Comparison of ENCODE assay signal across 8 mouse cellular contexts in the genomic region with DNA sequence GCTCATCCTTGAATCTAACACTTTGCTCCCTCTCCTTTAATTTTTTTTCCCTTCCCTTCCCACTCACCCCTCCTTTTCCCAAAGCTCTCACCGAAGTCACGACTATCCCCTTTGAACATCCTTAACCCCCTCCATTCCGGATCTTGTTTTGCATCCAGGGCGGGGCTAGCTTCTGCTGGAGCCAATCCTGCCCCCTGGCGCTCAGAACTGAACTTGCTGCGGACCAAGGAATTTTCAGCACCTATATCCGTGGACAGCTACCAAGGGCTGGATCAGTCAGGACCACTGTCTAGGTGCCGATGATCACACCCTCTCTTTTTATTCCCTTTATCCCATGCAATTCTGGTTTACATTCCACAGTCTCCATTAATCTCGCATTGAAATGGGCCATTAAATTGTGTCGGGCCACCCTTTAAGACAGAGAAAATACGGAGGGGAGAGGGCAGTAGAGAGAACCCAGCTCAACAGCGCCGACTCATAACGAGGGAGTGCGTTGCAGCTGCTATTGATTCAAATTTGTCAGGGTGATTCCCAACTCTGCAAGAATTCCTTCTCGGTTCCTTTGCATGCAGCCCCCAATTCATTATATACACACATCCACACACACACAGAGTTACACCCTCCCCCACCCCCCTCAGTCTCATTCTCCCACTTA.
A peak's percentile ranks its signal among the peaks of the same experiment; 100 is the strongest.
DNase-seq lines count a peak whose midpoint lies in the region; ATAC-seq and TF ChIP-seq lines count a peak whose summit lies in the region.

No protein-coding gene starts in this region.

- peak; percentile 88 for DNase-seq in 3T3-L1 (ENCODE audit: low read depth, low spot score)
- peak; percentile 89 for DNase-seq in adrenal gland, postnatal 10 days
- DNase-seq in embryonic facial prominence, embryonic 11.5 days (ENCODE audit: low spot score): peak; percentile 93
- peak; percentile 51 for DNase-seq in heart, adult 8-10 months (ENCODE audit: low spot score)
- DNase-seq in kidney, adult 18-20 months: peak; percentile 82
- DNase-seq in left cerebral cortex, postnatal 36 days (ENCODE audit: low spot score in 2 of 2): peak; percentile 86 to 88
- peak in 1 of 2 experiments; percentile 7 for DNase-seq in spleen, adult 2 months (ENCODE audit: low read depth in 1 of 2, low spot score in 2 of 2)

- H3K27ac ChIP-seq in embryonic facial prominence, embryonic 11.5 days (replicated peaks; ENCODE audit: low read depth, low read length): no peak overlapping the region
- peak overlapping the region; percentile 97; the same call in 1 of the 2 replicates for H3K27ac ChIP-seq in midbrain, embryonic 13.5 days
- H3K27ac ChIP-seq in spleen, adult 2 months (ENCODE audit: insufficient read depth, low read length): no peak overlapping the region

- peak; percentile 46; the same call in 1 of the 2 replicates for ATAC-seq in embryonic facial prominence, embryonic 11.5 days (replicated peaks; ENCODE audit: insufficient number of reproducible peaks, low FRiP score, low TSS enrichment, low read depth)
- peak; percentile 52 for ATAC-seq in midbrain, embryonic 13.5 days

- H3K4me1 ChIP-seq in embryonic facial prominence, embryonic 11.5 days (ENCODE audit: control insufficient read depth, insufficient read depth, low read length): peaks cover 8% of the 10 kb centered on the region
- peaks cover 73% of the 10 kb centered on the region for H3K4me1 ChIP-seq in midbrain, embryonic 13.5 days (replicated peaks)
- H3K4me1 ChIP-seq in spleen, adult 2 months (ENCODE audit: control insufficient read depth, insufficient read depth, insufficient read length): no peaks in the 10 kb centered on the region

- intact Hi-C loops in left cerebral cortex, postnatal 36 days (cut with DNase I): loop anchor here (2.0 to 5.0 kb wide), 2 partner anchors 67 to 123 kb away; no protein-coding TSS in a partner anchor

- no peak for TF ChIP-seq POLR2A in spleen, adult 2 months (IDR thresholded peaks at IDR 0.05; ENCODE audit: low read depth, low read length)

- H3K4me3 ChIP-seq in embryonic facial prominence, embryonic 11.5 days (ENCODE audit: low read depth, low read length): no peak overlapping the region
- H3K4me3 ChIP-seq in midbrain, embryonic 13.5 days (replicated peaks): peak overlapping the region; percentile 49
- no peak overlapping the region for H3K4me3 ChIP-seq in spleen, adult 2 months (ENCODE audit: extremely low read depth, insufficient read depth, insufficient read length)

- peak; percentile 41; the same call in 1 of the 2 replicates for TF ChIP-seq CTCF in spleen, adult 2 months (IDR thresholded peaks at IDR 0.05; ENCODE audit: extremely low read depth, insufficient read depth, insufficient read length, insufficient replicate concordance)

- H3K27me3 ChIP-seq in embryonic facial prominence, embryonic 11.5 days (ENCODE audit: control insufficient read depth, insufficient read depth, low read length): peaks cover 66% of the 10 kb centered on the region
- peaks cover 47% of the 10 kb centered on the region for H3K27me3 ChIP-seq in midbrain, embryonic 13.5 days
- H3K27me3 ChIP-seq in spleen, adult 2 months (ENCODE audit: control insufficient read depth, insufficient read depth, low read length): peaks cover 17% of the 10 kb centered on the region

- H3K4me2 ChIP-seq in embryonic facial prominence, embryonic 11.5 days (ENCODE audit: low read depth, low read length): no peak overlapping the region
- H3K4me2 ChIP-seq in midbrain, embryonic 13.5 days (replicated peaks): peak overlapping the region; percentile 73

- WGBS in embryonic facial prominence, embryonic 11.5 days: 3% methylated on average over 16 of the region's 16 CpGs
- WGBS in midbrain, embryonic 13.5 days: under 1% methylated on average over 16 of the region's 16 CpGs
- WGBS in spleen, adult 2 months: 9% methylated on average over 16 of the region's 16 CpGs

- no peaks in the 10 kb centered on the region for H3K36me3 ChIP-seq in embryonic facial prominence, embryonic 11.5 days (replicated peaks; ENCODE audit: control insufficient read depth, insufficient read depth, low read depth, low read length)
- no peaks in the 10 kb centered on the region for H3K36me3 ChIP-seq in midbrain, embryonic 13.5 days
- H3K36me3 ChIP-seq in spleen, adult 2 months (ENCODE audit: control insufficient read depth, insufficient read depth, low read length): no peaks in the 10 kb centered on the region

- no peaks in the 10 kb centered on the region for H3K9me3 ChIP-seq in embryonic facial prominence, embryonic 11.5 days (replicated peaks; ENCODE audit: control insufficient read depth, low read length)
- no peaks in the 10 kb centered on the region for H3K9me3 ChIP-seq in midbrain, embryonic 13.5 days

- no peak overlapping the region for H3K9ac ChIP-seq in embryonic facial prominence, embryonic 11.5 days (replicated peaks; ENCODE audit: low read length)
- peak overlapping the region; percentile 74 for H3K9ac ChIP-seq in midbrain, embryonic 13.5 days (replicated peaks)
